Mouse (Mus musculus): ENCODE measurements around the gene Plxna2.
A peak's percentile ranks its signal among the peaks of the same experiment; 100 is the strongest.

The Plxna2 gene

DNA sequence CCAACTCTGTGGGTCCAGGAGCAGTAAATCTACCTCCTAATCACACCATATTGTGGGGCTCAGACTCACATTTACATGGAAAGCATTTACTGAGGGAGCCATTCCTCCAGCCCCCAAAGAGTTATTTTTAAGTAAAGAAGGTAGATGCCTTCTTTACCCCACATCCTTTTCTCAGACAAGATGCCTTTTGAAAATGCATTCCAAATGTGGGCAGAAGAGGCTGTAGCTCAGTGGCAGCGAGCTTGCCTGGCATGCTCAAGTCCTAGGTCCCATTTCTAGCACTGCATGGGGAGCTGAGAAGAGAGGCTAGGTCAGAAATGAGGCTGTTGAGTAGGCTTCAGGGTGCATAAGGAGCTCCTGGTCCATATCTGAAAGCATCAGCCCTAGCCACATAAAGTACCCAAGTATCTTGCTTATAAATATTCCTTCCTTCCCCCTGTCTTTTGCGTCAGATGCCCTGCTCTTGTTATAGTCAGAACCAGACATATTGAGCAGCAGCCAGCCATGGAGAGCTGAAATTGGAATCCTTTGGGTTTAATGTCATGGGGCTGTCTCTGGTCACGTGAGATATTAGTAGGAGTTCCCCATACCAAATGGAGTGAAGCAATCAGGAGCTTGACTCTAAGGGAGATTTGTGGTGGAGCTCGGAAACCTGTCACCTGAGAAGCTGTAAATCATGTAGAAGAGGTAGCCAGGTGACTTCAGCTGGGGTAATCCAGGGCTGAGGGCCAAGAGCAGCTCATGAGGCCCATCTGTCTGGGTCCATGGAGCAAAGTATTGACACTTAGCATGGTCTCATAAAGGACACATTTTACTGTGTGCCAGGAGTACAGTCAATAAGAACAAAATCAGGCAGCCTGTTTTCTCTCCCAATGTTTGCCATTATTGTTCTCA, 96.4 kb downstream of the Plxna2 start:
- DNase-seq = peak; percentile 81

DNA sequence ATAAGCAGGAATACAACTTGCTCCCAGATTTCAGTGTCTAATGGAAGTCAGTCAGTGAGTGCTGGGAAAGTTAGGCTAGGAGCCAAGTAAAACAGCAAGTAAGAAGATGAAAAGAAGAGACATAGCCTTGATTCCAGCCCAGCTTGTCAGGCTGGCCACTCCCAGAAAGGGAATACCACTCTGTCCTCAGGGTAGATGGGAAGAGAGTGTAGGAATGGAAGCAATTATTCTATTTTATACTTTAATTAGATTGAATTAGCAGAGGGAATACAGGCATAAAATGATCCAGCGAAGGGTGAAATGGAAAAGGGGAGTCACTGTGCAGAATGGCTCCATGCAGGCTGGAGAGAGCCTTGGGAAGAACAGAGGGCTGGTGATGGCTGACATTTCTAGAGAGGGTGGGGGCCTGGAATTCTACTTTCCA, 99.4 kb downstream of the Plxna2 start:
- DNase-seq = peak; percentile 59

DNA sequence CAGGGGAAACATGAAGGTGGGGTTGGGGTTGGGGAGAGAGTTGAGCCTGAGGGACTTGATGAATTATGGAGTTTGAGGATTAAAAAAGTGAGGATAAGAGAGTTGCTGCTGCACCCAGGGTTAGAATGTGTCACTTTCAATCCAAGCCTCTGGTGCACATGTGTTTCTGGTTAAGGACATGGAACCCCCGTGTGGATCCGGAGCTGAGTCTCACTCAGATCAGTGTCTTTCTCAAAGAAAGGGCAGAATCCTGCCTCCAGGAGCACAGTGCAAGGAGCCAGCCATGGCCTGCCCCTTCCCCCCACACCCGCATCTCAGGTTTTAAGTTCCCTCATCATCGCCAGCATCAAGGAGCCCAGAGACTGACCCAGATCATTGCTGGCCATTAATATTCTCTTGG, 102.4 kb downstream of the Plxna2 start:
- DNase-seq = peak; percentile 85

DNA sequence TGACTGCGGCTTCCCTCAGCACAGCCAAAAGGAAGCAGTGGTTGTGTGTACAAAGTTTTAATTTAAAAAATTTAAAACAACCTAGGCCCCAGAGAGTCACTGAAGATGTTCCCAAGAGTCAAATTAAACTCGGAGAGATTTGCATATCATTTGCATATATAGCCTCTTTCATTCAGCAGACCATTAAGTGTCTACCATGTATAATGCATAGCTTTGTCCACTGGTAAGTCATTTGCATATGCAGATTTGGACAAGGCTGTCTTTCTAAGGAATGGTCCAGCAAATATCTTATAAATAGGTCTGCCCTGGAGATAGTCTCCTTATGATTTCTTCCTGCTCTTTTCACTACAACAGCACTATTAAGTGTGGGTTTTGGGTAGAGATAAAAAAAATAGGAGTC, 103.2 kb downstream of the Plxna2 start:
- no peak for DNase-seq

DNA sequence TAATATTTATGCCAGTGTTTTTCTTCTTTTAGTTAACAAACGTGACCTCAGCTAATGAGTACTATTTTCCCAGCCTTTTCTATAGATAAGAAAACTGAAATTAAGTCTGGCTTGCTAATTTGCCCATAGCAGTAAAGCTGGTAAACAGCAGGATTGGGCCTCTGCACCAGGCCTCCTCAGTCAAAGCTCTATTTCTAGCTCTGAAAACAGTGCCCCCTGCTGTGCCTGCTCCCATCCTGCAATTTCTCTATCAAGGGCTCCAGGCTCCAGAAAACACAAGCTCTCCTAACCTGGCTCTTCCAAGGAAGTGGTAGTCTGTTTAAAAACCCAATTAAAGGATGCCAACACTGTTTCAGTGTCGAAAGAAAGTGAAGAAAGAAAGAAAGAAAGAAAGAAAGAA, 104.3 kb downstream of the Plxna2 start:
- DNase-seq = peak; percentile 96

DNA sequence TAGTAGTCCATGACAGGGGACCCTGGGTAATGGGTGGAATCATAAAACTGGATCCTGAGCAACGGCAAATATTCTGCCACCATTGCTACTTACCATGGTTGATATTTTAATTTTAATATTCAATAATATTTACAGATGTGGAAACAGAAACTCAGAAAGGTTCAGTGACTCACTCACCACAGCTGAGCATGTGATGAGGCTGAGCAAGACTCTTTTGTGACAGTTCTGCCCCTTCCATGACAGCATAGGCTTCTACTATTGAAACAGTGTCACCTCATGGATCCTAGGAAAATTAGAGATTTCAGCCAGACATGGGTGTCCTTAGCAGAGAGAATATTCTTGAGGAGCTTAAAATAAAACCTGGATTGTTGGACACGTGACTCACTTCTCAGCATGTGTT, 116.8 kb downstream of the Plxna2 start:
- DNase-seq = no peak

DNA sequence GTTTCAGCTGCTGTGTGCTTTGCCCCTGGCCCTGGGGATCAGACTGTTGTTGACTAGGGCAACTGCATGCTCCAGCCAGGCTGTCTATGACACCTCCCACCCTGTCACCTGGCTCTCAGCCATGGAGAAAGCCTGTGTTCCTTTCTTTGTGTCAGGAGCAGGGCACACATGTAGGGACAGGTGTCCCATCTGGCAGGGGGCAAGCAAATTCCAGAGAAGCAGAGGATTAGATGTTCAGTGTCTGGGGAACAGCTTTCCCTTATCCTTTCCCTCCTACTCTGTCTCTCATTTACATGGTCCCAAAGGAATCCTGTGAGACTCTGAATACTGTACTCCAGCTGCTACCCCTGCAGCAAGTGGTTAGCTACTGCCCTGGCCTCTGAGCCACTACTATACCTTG, 121.9 kb downstream of the Plxna2 start:
- DNase-seq = peak; percentile 96

DNA sequence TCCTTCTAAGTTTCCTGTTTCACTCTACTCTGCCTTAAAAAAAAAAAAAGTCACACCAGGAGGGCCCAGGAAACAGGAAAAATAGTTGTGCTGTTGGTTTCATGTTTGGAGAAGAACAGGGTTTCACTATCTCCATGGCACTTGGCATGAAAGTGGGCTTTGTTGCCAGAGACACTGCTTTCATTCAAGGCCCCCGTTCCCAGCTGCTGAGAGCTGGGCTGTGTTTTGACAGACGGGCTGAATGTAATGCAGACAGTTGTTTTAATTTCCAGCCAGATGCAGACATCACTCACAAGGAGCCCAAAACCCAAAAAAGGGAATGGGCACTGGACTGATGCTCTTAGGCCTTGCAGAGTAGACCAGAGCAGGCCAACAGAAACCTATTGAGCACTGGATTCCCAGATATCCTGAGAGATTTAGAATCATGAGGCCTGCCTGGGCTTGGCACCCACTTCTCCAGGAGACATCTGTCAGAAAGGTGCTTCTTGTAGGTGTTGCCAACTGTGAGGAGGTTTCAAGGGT, 124.9 kb downstream of the Plxna2 start:
- peak; percentile 68 for DNase-seq

DNA sequence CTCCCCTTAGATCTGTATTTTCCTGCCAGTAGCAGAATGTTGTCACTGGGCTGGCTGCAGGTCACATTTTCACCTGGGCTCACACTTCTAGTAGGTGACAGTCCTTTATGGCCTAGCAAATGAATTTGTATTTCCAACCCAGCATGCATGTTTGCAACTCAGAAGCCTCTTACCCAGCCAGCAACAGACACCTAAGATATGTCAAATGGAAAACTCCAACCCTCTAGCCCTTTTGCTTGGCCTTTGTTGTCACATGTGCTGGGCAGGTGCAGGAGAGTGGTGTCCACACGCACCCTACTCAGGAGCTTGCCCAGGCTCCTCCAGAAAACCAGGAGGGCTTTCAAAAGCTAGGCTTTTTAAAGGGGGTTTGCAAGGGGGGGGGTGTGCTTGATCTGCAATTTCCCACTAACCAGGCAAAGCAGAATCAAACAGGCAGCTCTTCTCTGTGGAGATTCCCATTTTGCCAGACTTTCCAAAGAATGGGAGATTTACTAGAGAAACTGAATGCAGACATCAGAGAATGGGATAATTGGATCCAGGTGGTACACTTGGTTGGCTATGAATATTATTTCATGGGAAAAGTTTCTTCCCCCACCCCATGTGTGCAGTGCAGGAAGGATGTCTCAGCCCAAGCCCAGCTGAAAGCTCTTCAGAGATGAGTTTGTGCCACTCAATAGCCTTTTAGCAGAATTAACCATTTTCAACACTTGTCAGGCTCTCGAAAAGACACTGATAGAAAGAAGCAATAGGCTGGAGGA, 127.3 kb downstream of the Plxna2 start:
- peak; percentile 82 for DNase-seq

DNA sequence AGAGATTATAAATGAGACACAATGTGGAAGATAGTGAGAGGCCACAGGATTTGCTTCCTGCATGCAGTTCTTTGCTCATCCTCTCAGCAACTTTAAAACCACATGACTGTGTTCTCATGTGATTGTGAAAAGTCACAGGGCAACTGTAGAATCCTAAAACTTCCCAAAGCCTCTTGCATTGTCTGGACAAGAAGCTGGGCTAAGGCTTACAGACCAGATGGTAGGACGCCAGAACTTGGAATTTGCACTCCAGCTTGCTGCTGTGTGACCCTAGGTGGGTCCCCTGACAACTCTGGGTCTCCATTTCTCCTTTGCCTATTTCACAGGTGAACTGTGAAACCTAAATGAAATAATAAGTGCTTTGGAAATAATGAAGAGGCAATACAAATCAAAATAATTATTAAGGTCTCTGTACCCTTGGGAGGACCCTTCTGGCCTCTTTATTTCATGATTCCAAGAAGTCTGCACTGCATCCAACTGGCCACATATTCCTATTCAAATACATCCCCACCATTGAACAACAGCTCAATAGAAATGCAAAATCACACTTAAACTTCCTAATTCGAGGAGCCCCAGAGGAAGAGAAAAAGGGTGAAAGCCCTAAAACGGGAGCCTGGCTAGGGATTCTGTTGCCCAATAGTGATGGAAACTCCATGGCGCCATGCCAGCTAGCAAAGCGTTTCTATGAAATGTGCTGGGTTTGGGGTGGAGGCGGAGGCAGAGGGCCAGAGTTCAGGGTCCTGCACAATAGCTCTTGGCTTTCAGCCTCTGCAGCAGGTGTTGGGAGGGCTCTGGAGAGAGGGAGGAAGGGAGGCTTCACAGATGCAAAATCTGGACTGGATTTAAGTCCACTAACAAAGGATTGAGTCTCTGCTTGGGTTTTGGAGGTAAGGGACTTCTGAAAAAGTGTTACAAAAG, 128.6 kb downstream of the Plxna2 start:
- peak; percentile 99 for DNase-seq

DNA sequence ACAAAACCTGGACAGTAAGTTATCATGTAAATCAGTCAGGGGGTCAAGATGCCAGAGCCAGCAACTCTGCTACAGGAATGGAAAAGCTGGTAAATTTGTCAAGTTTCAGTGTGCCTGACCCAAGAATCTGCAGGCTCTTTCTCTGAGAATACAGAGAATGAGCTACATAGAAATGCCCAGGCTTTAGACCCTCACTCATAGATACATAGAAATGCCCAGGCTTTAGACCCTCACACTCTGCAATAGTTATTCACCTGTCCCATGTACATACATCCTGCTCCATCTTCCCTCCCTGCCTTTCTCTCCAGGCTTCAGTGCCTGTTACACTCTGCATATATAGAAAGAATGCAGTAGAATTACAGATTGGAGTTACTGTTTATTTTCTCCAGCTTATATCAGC, 129.2 kb downstream of the Plxna2 start:
- peak; percentile 30 for DNase-seq

DNA sequence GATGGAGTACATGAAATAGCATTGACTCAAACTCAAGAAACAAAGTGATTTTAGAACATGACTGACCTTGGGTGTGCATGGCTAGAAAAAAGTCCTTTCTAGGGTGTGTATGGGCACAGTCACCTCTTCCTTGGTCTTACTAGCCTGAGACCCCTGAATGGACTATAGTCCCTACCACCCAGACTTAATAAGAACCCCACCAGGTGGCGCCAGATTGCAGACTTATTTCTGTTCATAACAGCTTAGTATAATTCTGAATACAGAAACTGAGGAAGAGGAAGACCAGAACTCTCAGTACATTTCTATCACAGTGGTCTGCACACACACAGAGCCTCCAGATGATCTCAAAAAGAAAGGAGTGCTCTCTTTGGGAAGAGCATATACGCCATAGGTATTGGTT, 135.2 kb downstream of the Plxna2 start:
- peak; percentile 73 for DNase-seq

DNA sequence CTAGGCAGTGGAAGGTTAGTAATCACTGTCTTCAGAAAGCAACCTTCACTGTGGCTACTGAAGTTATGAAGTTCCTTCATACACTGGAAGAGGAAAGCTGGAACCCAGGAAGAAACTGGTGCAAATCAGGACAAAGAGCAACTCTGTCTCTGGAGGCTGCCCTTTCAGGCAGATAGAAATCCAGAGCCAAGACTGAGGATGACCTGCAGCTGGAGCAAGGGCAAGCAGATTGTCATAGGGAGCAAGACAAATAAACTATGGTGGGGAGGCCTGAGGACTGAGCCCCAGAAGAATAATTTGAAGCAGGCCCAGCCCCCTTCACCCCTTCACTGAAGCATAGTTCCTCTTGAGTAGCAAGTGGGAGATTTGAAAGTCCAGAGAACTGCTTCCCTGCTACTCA, 138.0 kb downstream of the Plxna2 start:
- DNase-seq = peak; percentile 94

DNA sequence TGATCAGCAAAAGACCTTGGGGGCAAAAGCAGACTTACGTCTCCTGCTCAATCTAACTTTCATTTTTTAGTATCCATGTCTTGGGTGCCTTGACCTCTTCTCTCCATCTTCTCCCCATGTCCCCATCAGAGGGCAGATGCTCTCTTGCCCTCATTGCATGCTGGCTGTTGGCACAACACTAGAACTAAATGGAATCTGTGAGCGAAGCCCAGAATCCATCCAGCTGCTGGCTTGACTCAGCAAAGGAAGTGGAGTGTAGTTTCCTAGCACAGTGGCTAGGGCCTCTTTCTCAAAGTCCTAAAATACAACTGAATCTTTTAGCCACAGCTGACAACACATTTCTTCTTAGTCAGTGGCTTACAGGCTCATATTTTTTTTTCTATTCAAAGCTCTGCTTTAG, 138.4 kb downstream of the Plxna2 start:
- peak; percentile 95 for DNase-seq

DNA sequence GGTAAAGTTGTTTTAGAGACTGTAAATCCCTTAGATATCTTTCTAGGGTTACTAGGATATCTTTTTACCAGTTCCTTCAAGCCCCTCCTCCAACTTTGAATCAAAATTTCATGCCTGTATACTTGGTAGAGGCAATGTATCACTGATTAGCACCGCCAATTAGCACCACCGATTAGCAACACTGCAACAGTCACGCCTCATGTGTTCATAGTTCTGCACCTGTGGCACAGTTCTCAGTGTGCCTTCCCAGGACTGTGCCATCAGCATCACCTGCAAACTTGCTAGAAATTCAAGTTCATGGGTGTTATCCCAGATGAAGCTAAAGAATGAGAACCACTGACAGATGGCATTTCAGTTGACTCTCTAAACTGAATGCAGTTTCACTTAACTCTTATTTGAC, 138.8 kb downstream of the Plxna2 start:
- DNase-seq = peak; percentile 51

DNA sequence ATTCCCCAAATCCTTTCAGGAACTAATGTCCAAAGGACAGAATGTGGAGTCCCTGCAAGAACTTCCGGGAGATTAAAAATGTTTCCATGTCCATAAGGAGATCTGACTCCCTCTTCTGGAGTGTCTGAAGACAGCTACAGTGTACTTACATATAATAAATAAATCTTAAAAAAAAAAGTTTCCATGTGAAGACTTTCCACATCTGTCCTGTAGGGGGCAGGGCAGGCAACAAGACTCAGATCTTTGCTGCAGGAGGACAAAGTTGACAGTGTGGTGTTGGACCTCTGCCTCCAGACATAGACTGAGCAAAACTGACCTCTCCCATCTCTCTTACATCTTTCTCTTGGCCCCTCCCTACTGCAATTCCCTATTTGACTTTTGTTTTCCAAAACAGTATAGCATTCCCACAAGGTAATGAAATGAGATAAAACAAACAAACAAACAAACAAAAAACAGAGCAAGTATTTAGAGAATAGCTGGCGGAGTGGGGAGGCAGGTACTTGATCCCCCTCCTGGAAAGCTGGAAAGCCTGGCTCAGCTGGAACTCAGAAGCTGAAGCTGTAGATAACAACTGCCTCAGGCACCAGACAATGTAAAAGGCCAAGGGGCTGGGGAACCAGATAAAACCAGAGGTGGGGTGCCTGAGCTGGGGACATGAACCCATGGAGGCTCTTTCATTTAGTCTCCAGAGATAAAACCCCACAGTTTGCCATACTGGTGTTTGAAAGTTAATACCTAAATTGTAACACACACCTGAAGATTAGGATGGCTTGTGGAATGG, 143.6 kb downstream of the Plxna2 start:
- DNase-seq = peak; percentile 55

DNA sequence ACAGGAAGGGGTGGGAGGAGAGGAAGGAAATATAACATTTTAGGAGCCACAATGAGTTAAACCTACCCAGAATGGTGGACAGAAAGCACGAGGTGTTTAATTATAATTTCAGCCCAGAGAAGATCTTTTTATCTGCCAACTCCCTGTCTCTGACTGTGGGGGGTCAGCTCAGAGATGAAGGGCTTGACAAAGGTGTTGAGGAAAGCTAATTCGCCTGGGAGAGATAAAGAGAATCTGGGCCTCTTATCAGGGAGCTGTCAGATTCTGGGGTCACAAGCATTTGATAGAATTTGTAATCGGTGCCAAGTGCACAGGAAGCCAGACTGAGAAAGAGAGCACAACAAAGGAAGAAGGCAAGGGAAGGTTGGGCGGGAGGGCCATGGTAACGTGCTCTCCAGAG, 144.9 kb downstream of the Plxna2 start:
- DNase-seq = peak; percentile 61

DNA sequence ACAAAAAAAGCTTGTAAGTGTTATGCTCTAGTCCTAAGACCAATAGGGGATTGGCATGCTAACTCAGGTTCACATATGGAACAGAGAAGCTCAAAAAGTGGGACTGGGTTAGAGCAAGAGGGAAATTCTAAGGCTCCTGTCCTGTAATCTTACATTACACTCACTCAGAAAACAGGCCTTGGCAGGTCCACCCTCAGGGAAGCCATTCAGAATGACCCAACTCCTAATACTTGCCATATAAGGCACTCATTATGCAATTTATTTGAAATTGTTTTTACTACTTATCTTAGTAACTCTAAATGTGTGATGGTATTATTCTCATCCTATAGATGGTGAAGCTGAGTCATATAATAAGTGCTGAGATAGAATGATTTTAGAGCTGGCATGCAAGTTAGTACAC, 146.9 kb downstream of the Plxna2 start:
- DNase-seq = peak; percentile 66

DNA sequence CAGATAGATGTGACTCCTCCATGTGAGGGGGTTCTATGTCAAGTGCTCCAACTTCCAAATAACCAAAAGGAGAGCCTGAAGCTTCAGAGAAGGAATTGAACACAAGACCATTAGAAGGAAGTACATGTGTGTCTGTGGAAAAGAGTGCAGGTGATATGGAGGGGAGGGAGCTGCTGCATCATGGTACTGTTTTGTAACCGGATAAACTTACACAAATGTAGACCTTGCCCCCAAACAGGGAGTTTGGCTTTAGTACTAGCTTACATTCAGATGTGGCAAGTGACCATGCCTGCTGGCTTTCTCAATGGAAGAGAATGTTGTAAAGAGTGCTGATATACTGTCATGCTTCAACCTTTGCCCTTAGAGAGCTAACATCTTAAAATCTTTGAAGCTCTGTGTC, 150.8 kb downstream of the Plxna2 start:
- DNase-seq = peak; percentile 28

DNA sequence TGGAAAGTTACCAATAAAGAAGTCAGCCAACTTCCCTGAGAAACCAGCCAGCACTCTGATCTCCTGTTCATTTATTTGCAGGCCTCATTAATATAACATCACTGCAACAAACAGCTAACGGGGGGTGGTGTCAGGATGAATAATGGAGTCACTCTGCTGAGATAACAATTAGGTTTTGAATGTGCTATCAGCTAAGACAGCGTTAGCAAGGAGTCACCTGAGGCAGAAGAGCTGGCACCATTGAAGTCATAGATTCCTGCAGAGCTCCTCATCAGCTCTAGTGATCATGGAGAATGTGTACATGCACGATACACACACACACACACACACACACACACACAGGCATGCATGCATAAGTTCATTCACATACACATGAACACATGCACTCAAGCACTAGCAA, 154.0 kb downstream of the Plxna2 start:
- peak; percentile 23 for DNase-seq

DNA sequence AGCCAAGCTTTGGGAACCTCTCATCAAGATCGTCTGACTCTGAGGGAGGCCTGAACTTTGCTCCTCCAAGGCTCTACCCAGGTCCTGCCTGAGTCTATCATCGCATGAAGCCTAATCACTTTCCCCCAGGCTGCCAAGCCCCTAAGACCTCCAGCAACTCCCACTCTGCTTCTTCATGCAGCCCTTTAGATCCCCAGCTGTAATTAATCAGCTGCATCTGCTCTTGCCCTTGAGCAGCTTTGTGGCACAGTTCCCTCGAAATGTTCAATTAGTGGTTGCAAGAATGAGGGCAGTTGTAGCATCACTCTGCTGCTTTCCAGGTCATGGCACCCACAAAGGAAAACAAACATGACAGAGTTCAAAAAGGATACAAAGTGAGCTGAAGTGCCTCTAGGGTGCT, 155.9 kb downstream of the Plxna2 start:
- DNase-seq = peak; percentile 39

DNA sequence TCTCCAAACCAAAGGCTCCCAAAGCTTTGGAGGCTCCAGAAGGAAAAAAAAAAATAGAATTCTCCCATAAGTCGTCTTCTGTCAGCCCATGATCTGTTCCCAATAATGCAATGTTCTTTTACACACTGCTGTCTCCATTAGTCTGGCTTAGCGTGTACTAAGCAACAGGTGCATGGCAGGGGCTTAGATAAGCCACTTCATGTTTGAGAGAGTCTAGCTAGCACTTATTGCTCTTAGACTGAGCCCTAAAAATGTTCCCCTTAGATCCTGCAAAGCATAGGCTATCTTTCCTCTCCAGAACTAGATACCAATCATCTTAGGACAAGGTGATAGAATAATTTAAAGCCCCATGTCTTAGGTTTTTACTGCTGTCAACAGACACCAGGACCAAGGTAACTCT, 156.3 kb downstream of the Plxna2 start:
- DNase-seq = peak; percentile 6
